Mouse (Mus musculus): ENCODE measurements around the gene Brix1.

GRCm38 (mm10) chr15:10499593-10499992 lies 13.8 kb upstream of the Brix1 start:
- TF ChIP-seq GATA1 (IDR thresholded peaks at IDR 0.05; ENCODE audit: low read length) (no peak), TAL1 (IDR thresholded peaks at IDR 0.05; ENCODE audit: low read length) (no peak)

Measured in erythroblast, embryonic 14.5 days (primary cell).